In the genomic region with DNA sequence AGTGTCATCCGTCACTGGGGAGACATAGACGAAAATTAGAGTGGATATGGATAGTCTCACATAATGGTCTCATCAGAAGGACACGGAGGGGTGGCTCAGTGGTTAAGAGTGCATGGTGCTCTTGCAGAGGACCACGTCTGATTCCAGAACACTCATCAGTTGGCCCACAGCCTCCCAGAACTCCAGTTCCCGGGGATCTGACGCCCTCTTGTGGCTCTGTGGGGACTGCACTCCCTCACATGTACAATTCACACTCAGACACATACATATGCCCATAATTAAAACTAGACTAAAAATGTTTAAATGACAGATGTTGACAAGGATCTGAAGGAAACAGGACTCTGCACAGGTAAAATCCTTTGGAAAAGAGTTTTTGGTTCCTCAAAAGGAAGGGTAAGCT, we compare ENCODE assay signal across 12 mouse cellular contexts. TPM values are rescaled to one million over a fixed set of nuclear protein-coding genes. Genes with fewer than 3 reads are reported as not detected.
A peak's percentile ranks its signal among the peaks of the same experiment; 100 is the strongest.
DNase-seq lines count a peak whose midpoint lies in the region; ATAC-seq and TF ChIP-seq lines count a peak whose summit lies in the region.
"Had no signal": no experiment of that assay in that cellular context is flagged by ENCODE, and none has a peak within 500 bp of the region (broad histone marks: within the 10 kb centered on the region; RNA-seq: fewer than 3 reads in every experiment).

No protein-coding gene starts in this region.

- no peaks in the 10 kb centered on the region for H3K27me3 ChIP-seq in heart, embryonic 10.5 days (ENCODE audit: insufficient read depth, poor library complexity, severe bottlenecking)
- no peaks in the 10 kb centered on the region for H3K27me3 ChIP-seq in hindbrain, embryonic 14.5 days (ENCODE audit: control insufficient read depth, insufficient read depth, low read length)
- H3K27me3 ChIP-seq: embryonic facial prominence, embryonic 13.5 days had no signal

- H3K36me3 ChIP-seq in heart, embryonic 10.5 days, result peaks cover 25% of the 10 kb centered on the region; the same call in 1 of the 2 replicates
- peaks cover 20% of the 10 kb centered on the region for H3K36me3 ChIP-seq in hindbrain, embryonic 14.5 days (replicated peaks; ENCODE audit: control insufficient read depth, insufficient read depth)

- no peak for ATAC-seq in cerebellum, adult (ENCODE audit: insufficient number of reproducible peaks, low FRiP score, low TSS enrichment)
- ATAC-seq in hindbrain, embryonic 14.5 days (ENCODE audit: low FRiP score), result no peak

- H3K9ac ChIP-seq in hindbrain, embryonic 14.5 days, result no peak overlapping the region
- H3K9ac ChIP-seq: embryonic facial prominence, embryonic 13.5 days had no signal

- H3K27ac ChIP-seq in left cerebral cortex, adult 2 months, result peak overlapping the region; percentile 70; the same call in 1 of the 2 replicates
- H3K27ac ChIP-seq in heart, embryonic 10.5 days, result no peak overlapping the region
- no peak overlapping the region for H3K27ac ChIP-seq in hindbrain, embryonic 14.5 days
- H3K27ac ChIP-seq: embryonic facial prominence, embryonic 13.5 days; hindbrain, embryonic 10.5 days had no signal

- H3K9me3 ChIP-seq in heart, embryonic 10.5 days, result no peaks in the 10 kb centered on the region
- no peaks in the 10 kb centered on the region for H3K9me3 ChIP-seq in hindbrain, embryonic 14.5 days (ENCODE audit: control insufficient read depth, low read length)
- H3K9me3 ChIP-seq: embryonic facial prominence, embryonic 13.5 days; hindbrain, embryonic 10.5 days had no signal

- 68% methylated on average over 6 of the region's 6 CpGs for WGBS in heart, embryonic 10.5 days
- WGBS in hindbrain, embryonic 14.5 days, result 68% methylated on average over 6 of the region's 6 CpGs

- no peak overlapping the region for H3K4me2 ChIP-seq in hindbrain, embryonic 14.5 days (replicated peaks)
- H3K4me2 ChIP-seq: embryonic facial prominence, embryonic 13.5 days had no signal

- TF ChIP-seq CTCF in left cerebral cortex, adult 2 months (IDR thresholded peaks at IDR 0.05), result peak; percentile 54

- H3K4me3 ChIP-seq in left cerebral cortex, adult 2 months, result no peak overlapping the region
- no peak overlapping the region for H3K4me3 ChIP-seq in heart, embryonic 10.5 days
- H3K4me3 ChIP-seq in hindbrain, embryonic 14.5 days (replicated peaks; ENCODE audit: low read length), result no peak overlapping the region
- H3K4me3 ChIP-seq: embryonic facial prominence, embryonic 13.5 days; hindbrain, embryonic 10.5 days had no signal

- H3K4me1 ChIP-seq in heart, embryonic 10.5 days, result peaks cover 11% of the 10 kb centered on the region
- H3K4me1 ChIP-seq in hindbrain, embryonic 14.5 days (replicated peaks; ENCODE audit: control insufficient read depth, insufficient read depth, low read length), result no peaks in the 10 kb centered on the region
- H3K4me1 ChIP-seq: embryonic facial prominence, embryonic 13.5 days had no signal

- peak; percentile 38 for DNase-seq in cerebellum, adult 9-10 months
- DNase-seq in left cerebral cortex, adult 2 months (ENCODE audit: extremely low spot score in 1 of 2, low spot score in 2 of 2), result no peak
- no peak for DNase-seq in left cerebral cortex, adult 8-10 months (ENCODE audit: low spot score in 2 of 2)
- peak; percentile 20 for DNase-seq in 3T3-L1 (ENCODE audit: low read depth, low spot score)
- peak; percentile 66 for DNase-seq in adrenal gland, postnatal 10 days
- DNase-seq in heart, embryonic 10.5 days (ENCODE audit: low spot score), result no peak
- no peak for DNase-seq in hindbrain, embryonic 14.5 days (ENCODE audit: low spot score)
- DNase-seq: layer of hippocampus, adult 9-11 months; retina, postnatal 1 day had no signal

- intact Hi-C loops in left cerebral cortex, adult 2 months (cut with DNase I), result no loop called here

RNA-seq across cellular contexts. Expression of gene Ttc7b, which starts 34.4 kb away (rescaled TPM):
- 100 to 1,000 TPM; 242 to 253 TPM for total RNA-seq in left cerebral cortex, adult 2 months (2021)
- 100 to 1,000 TPM; 197 to 225 (median 213) TPM for total RNA-seq in left cerebral cortex, adult 8-10 months (2022)
- 10 to 100 TPM; 63.4 to 85.3 TPM for total RNA-seq in adrenal gland, postnatal 10 days (2021)
- polyA plus RNA-seq in heart, embryonic 10.5 days (2016; fragmentation: Nextera tagmentation; extraction: Ambion mirVana), result 5.9 and 6.2 TPM in 2 replicates
- polyA plus RNA-seq in hindbrain, embryonic 14.5 days (2014; fragmentation: Nextera tagmentation; extraction: Ambion mirVana), result 12.2 and 12.4 TPM in 2 replicates

Comparison
In these comparisons a context has a peak if more than half of its experiments do, and no peak if none do; other contexts are left out.
1. DNase-seq: peak in cerebellum, adult 9-10 months (single experiment), 3T3-L1 (single experiment) and adrenal gland, postnatal 10 days (single experiment); none in left cerebral cortex, adult 2 months (0 of 2), left cerebral cortex, adult 8-10 months (0 of 2), heart, embryonic 10.5 days (single experiment) and hindbrain, embryonic 14.5 days (single experiment).